Mouse (Mus musculus): ENCODE data around the gene Rnf111. TPM values are rescaled to one million over a fixed set of nuclear protein-coding genes. Genes with fewer than 3 reads are reported as not detected.
"Not testable (repeated sequence)": the region's sequence is repeated elsewhere in the genome, so short reads cannot be mapped to it uniquely, and the experiment has no call there.

Rnf111 gene
- polyA plus RNA-seq, 1 experiment from 2014 or later = 15.0 TPM

GRCm38 (mm10) chr9:70491176-70491575 lies 12.3 kb downstream of the Rnf111 start:
- no peak for ATAC-seq
- no peaks in the 10 kb centered on the region for H3K9me3 ChIP-seq (replicated peaks)
- H3K4me1 ChIP-seq = peaks cover 46% of the 10 kb centered on the region
- no peak overlapping the region for H3K27ac ChIP-seq
- no peaks in the 10 kb centered on the region for H3K27me3 ChIP-seq (replicated peaks)
- peaks cover 32% of the 10 kb centered on the region for H3K36me3 ChIP-seq
- WGBS (ENCODE audit: insufficient replicate concordance) = 82% methylated on average over 1 of the region's 1 CpGs
- H3K4me2 ChIP-seq = no peak overlapping the region
- H3K4me3 ChIP-seq = no peak overlapping the region
- H3K9ac ChIP-seq = no peak overlapping the region

DNA sequence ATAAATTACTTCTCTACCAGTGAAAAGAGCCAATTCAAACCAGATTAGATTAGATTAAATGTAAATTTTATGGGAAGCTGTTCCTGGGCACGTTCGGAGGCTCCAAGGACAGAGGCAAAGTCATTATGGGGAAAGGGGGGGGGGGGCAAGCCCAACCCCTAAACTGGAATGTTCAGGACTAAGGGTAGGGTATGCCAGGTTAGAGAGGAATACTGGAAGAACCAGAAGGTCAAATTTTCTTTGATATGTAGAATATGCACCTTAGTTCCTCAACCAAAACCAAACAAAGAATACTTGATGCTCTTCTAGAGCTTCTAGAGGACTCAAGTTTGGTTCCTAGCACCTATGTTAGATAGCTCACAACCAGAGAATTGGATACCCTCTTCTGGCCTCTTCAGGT lies 16.1 kb downstream of the Rnf111 start:
- Histone ChIP-seq H3K9me3 (replicated peaks) (no peaks in the 10 kb centered on the region), H3K4me1 (peaks cover 24% of the 10 kb centered on the region), H3K27me3 (replicated peaks) (no peaks in the 10 kb centered on the region), H3K4me2 (no peak overlapping the region), H3K9ac (no peak overlapping the region), H3K27ac (no peak overlapping the region), H3K4me3 (no peak overlapping the region), H3K36me3 (peaks cover 35% of the 10 kb centered on the region)
- WGBS (ENCODE audit: insufficient replicate concordance) = 75% methylated on average over 2 of the region's 2 CpGs
- ATAC-seq = no peak

- Histone ChIP-seq H3K4me1 (0 out of 2 replicates have a peak, but pooled peaks cover 11% of the 10 kb centered on the region), H3K9me3 (replicated peaks) (no peaks in the 10 kb centered on the region), H3K27me3 (replicated peaks) (no peaks in the 10 kb centered on the region), H3K4me2 (no peak overlapping the region), H3K36me3 (peaks cover 33% of the 10 kb centered on the region), H3K4me3 (no peak overlapping the region), H3K9ac (no peak overlapping the region), H3K27ac (no peak overlapping the region)
- no peak for ATAC-seq
- 41% methylated on average over 1 of the region's 1 CpGs for WGBS (ENCODE audit: insufficient replicate concordance)
These were observed 17.7 kb downstream of the Rnf111 start for GRCm38 (mm10) chr9:70485840-70486239.

GRCm38 (mm10) chr9:70483495-70483894 lies 20.0 kb downstream of the Rnf111 start:
- H3K36me3 ChIP-seq = peaks cover 35% of the 10 kb centered on the region
- H3K4me1 ChIP-seq = 0 out of 2 replicates have a peak, but pooled peaks cover 11% of the 10 kb centered on the region
- WGBS (ENCODE audit: insufficient replicate concordance) = 85% methylated on average over 5 of the region's 5 CpGs
- no peak for ATAC-seq
- H3K4me3 ChIP-seq = no peak overlapping the region
- H3K27ac ChIP-seq = no peak overlapping the region
- H3K4me2 ChIP-seq = no peak overlapping the region
- no peaks in the 10 kb centered on the region for H3K9me3 ChIP-seq (replicated peaks)
- H3K9ac ChIP-seq = no peak overlapping the region
- no peaks in the 10 kb centered on the region for H3K27me3 ChIP-seq (replicated peaks)

DNA sequence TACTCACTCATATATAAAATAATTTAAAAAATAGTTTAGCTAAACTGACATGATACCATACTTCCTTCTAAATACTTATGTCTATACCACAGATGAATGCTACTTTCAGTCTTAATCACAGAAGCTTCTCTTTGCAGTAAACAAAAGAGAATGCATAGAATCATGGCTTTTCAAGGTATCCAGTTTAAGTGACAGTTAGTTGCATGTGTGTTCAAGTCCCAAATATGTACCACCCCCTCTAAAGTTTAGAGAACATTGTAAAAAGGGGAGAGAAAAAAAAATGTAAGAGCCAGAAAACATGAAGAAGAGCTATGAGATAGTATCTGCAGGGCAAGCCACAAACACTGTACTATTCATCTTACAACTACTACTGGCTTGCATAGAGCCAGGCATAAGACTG lies 21.7 kb downstream of the Rnf111 start:
- Histone ChIP-seq H3K9ac (no peak overlapping the region), H3K36me3 (peaks cover 32% of the 10 kb centered on the region), H3K9me3 (replicated peaks) (no peaks in the 10 kb centered on the region), H3K27me3 (replicated peaks) (no peaks in the 10 kb centered on the region), H3K4me2 (no peak overlapping the region), H3K27ac (no peak overlapping the region), H3K4me1 (0 out of 2 replicates have a peak, but pooled peaks cover 11% of the 10 kb centered on the region), H3K4me3 (no peak overlapping the region)
- no peak for ATAC-seq

DNA sequence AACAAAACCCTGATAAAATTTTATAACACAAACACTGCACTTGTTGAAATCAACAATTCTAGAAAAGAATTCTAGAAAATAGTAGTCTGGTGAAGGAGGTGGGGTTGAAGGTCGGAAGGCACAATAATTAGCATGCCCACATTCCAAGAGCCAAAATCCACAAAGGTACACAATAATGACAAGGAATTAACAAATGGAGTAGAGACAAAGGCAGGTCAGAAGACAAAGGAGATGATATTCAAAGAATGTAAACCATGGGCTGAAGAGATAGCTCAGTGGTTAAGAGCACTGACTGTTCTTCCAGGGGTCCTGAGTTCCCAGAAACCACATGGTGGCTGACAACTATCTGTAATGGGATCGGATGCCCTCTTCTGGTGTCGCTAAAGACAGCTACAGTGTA lies 26.3 kb downstream of the Rnf111 start:
- H3K9ac ChIP-seq = no peak overlapping the region
- H3K4me2 ChIP-seq = no peak overlapping the region
- H3K4me3 ChIP-seq = no peak overlapping the region
- no peaks in the 10 kb centered on the region for H3K9me3 ChIP-seq (replicated peaks)
- H3K4me1 ChIP-seq = no peaks in the 10 kb centered on the region
- no peak for ATAC-seq
- no peak overlapping the region for H3K27ac ChIP-seq
- H3K27me3 ChIP-seq (replicated peaks) = no peaks in the 10 kb centered on the region
- H3K36me3 ChIP-seq = peaks cover 56% of the 10 kb centered on the region
- WGBS (ENCODE audit: insufficient replicate concordance) = 82% methylated on average over 3 of the region's 3 CpGs

DNA sequence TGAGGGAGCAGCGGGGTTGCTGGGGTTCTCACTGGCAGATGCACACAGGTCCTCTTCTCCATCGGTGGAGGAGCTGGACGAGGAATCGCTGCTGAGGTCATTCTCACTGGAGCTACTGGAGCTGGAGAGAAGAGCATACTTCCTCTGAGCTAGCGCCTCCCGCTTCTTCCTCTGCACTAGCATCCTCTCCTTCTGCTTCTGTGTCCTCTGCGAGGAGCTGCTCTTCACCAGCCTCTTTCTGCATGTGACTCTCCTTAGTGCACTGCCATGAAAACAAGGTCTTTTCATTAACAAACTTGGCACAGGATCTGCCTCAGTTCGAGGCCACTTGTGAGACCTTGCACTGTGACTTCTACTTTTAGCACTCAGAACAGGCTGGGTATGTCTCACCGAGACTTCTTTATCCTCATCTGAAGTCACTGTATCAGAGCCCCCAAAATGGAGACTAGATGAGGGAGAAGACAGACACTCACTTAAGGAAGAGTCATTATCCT lies 27.7 kb downstream of the Rnf111 start:
- Histone ChIP-seq H3K27me3 (replicated peaks) (no peaks in the 10 kb centered on the region), H3K4me2 (no peak overlapping the region), H3K36me3 (peaks cover 58% of the 10 kb centered on the region), H3K9me3 (replicated peaks) (no peaks in the 10 kb centered on the region), H3K4me3 (no peak overlapping the region), H3K27ac (no peak overlapping the region), H3K4me1 (no peaks in the 10 kb centered on the region), H3K9ac (no peak overlapping the region)
- no peak for ATAC-seq
- 91% methylated on average over 9 of the region's 9 CpGs for WGBS (ENCODE audit: insufficient replicate concordance)

GRCm38 (mm10) chr9:70473400-70473799 lies 30.1 kb downstream of the Rnf111 start:
- Histone ChIP-seq H3K9me3 (replicated peaks) (no peaks in the 10 kb centered on the region), H3K4me3 (no peak overlapping the region), H3K4me1 (no peaks in the 10 kb centered on the region), H3K4me2 (no peak overlapping the region), H3K27me3 (replicated peaks) (no peaks in the 10 kb centered on the region), H3K9ac (no peak overlapping the region), H3K36me3 (peaks cover 57% of the 10 kb centered on the region), H3K27ac (no peak overlapping the region)
- ATAC-seq = no peak
- whole genome bisulfite sequencing (ENCODE audit: insufficient replicate concordance) = 89% methylated on average over 1 of the region's 1 CpGs

GRCm38 (mm10) chr9:70463091-70463490 lies 40.4 kb downstream of the Rnf111 start:
- H3K36me3 ChIP-seq = peaks cover 41% of the 10 kb centered on the region
- not testable (repeated sequence) for H3K4me2 ChIP-seq; H3K27me3 ChIP-seq (replicated peaks); H3K4me3 ChIP-seq; H3K9me3 ChIP-seq (replicated peaks); ATAC-seq; H3K4me1 ChIP-seq; H3K27ac ChIP-seq; H3K9ac ChIP-seq
- 91% methylated on average over 13 of the region's 13 CpGs for WGBS (ENCODE audit: insufficient replicate concordance)

GRCm38 (mm10) chr9:70452371-70452770 lies 51.2 kb downstream of the Rnf111 start:
- Histone ChIP-seq H3K9ac (no peak overlapping the region), H3K9me3 (replicated peaks) (no peaks in the 10 kb centered on the region), H3K4me2 (no peak overlapping the region), H3K4me3 (no peak overlapping the region), H3K27ac (no peak overlapping the region), H3K27me3 (replicated peaks) (no peaks in the 10 kb centered on the region), H3K4me1 (no peaks in the 10 kb centered on the region), H3K36me3 (peaks cover 81% of the 10 kb centered on the region)
- 70% methylated on average over 2 of the region's 2 CpGs for WGBS (ENCODE audit: insufficient replicate concordance)
- no peak for ATAC-seq

GRCm38 (mm10) chr9:70449072-70449471 lies 54.5 kb downstream of the Rnf111 start:
- Histone ChIP-seq H3K27me3 (replicated peaks) (no peaks in the 10 kb centered on the region), H3K4me3 (no peak overlapping the region), H3K27ac (no peak overlapping the region), H3K36me3 (peaks cover 81% of the 10 kb centered on the region), H3K9ac (no peak overlapping the region), H3K9me3 (replicated peaks) (no peaks in the 10 kb centered on the region), H3K4me2 (no peak overlapping the region), H3K4me1 (no peaks in the 10 kb centered on the region)
- ATAC-seq = no peak
- 95% methylated on average over 5 of the region's 5 CpGs for WGBS (ENCODE audit: insufficient replicate concordance)

GRCm38 (mm10) chr9:70439959-70440358 lies 63.6 kb downstream of the Rnf111 start:
- no peak for ATAC-seq
- no peak overlapping the region for H3K4me3 ChIP-seq
- H3K36me3 ChIP-seq = peaks cover 91% of the 10 kb centered on the region
- WGBS (ENCODE audit: insufficient replicate concordance) = 84% methylated on average over 4 of the region's 4 CpGs
- no peaks in the 10 kb centered on the region for H3K27me3 ChIP-seq (replicated peaks)
- no peaks in the 10 kb centered on the region for H3K9me3 ChIP-seq (replicated peaks)
- H3K4me1 ChIP-seq = peaks cover 4% of the 10 kb centered on the region
- H3K27ac ChIP-seq = no peak overlapping the region
- no peak overlapping the region for H3K4me2 ChIP-seq
- H3K9ac ChIP-seq = no peak overlapping the region

- Histone ChIP-seq H3K4me2 (no peak overlapping the region), H3K27ac (no peak overlapping the region), H3K4me1 (peaks cover 29% of the 10 kb centered on the region), H3K36me3 (peaks cover 56% of the 10 kb centered on the region), H3K4me3 (no peak overlapping the region), H3K9me3 (replicated peaks) (no peaks in the 10 kb centered on the region), H3K9ac (no peak overlapping the region), H3K27me3 (replicated peaks) (no peaks in the 10 kb centered on the region)
- 91% methylated on average over 2 of the region's 2 CpGs for WGBS (ENCODE audit: insufficient replicate concordance)
- no peak for ATAC-seq
These were observed 80.9 kb downstream of the Rnf111 start for GRCm38 (mm10) chr9:70422661-70423060.
